Mouse (Mus musculus) adrenal gland, adult 18-20 months (tissue): ENCODE data around the gene Etfbkmt. TPM values are rescaled to one million over a fixed set of nuclear protein-coding genes. Genes with fewer than 3 reads are reported as not detected.
A peak's percentile ranks its signal among the peaks of the same experiment; 100 is the strongest.
"Not testable (repeated sequence)": the region's sequence is repeated elsewhere in the genome, so short reads cannot be mapped to it uniquely, and the experiment has no call there.

Experiments
- DNase-seq, 2 experiments: peaks; one replicate each; pipeline ENCODE4 v3.0.0; 2021 to 2022; ENCODE audit warnings: low spot score in 2 of 2
- long read RNA-seq, 2 experiments: library from polyadenylated mRNA; stranded (forward); transcript quantifications; one replicate each; pipeline ENCODE4 v2.0.0; 2021
- total RNA-seq, 2 experiments: library from RNA; stranded (reverse); gene quantifications; 1 replicate in 1 of 2; 2 replicates in 1 of 2; pipeline ENCODE4 v1.2.3; 2021

Etfbkmt gene
- 10 to 100 TPM; 12.5 to 13.5 TPM for total RNA-seq
- long read RNA-seq, experiment 1, partial matches to known transcripts: 0 of 3 reads
- long read RNA-seq, experiment 1, other reads (novel, unspliced or antisense): 0 of 3 reads
- long read RNA-seq, experiment 2, transcript Etfbkmt-201 (4 exons, 1,562 nt): major isoform, 6 of 14 reads
- long read RNA-seq, experiment 2, partial matches to known transcripts: 3 of 14 reads
- long read RNA-seq, experiment 2, other reads (novel, unspliced or antisense): 1 of 14 reads

- no peak for DNase-seq
Observed at GRCm38 (mm10) chr6:149139471-149139870, at the start of gene Etfbkmt. TSS of gene Etfbkmt (plus strand) at chr6:149139849.

DNA sequence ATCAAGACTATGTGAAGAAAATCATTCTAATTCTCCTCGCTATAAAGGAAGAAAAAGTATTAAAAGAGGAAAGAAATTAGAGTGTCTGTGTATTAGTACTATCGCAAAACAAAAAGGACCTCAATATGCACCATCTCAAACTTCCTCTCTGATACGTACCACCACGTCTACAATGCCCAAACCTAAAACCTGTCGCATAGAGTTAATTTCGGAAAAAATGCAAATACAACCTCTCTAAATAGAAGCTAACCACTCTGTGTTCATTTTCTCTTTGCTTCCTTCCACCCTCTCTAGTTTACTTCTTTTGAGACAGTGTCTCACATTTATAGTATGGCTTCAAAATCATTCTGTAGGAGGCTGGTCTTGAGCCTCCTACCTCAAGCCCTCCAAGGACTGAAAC, 47.2 kb upstream of the Etfbkmt start:
- DNase-seq: no peak

GRCm38 (mm10) chr6:149093465-149093864, 46.2 kb upstream of the Etfbkmt start:
- DNase-seq: no peak

DNA sequence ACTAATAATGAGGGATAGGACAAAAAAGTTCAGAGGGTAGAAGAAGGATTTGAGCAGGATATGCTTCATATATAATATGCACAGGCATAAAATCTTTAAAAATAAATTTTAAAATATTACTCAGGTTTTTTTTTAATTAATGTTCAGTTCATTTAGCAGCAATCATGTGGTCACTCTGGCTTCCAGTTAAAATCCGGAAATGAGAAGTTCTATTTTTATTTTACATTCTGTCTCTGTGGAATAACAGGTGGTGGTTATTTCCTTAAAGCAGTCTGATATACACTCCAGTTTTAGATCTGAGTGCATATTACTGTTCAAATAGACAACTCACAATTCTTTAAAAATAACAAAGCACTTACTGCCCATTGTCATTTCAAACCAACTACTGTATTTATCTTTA, 45.1 kb upstream of the Etfbkmt start:
- DNase-seq: no peak

- no peak for DNase-seq
Observed at GRCm38 (mm10) chr6:149095389-149095788, 44.3 kb upstream of the Etfbkmt start.

- no peak for DNase-seq
Observed at GRCm38 (mm10) chr6:149096233-149096632, 43.4 kb upstream of the Etfbkmt start.

GRCm38 (mm10) chr6:149097276-149097675, 42.4 kb upstream of the Etfbkmt start:
- DNase-seq: no peak

DNA sequence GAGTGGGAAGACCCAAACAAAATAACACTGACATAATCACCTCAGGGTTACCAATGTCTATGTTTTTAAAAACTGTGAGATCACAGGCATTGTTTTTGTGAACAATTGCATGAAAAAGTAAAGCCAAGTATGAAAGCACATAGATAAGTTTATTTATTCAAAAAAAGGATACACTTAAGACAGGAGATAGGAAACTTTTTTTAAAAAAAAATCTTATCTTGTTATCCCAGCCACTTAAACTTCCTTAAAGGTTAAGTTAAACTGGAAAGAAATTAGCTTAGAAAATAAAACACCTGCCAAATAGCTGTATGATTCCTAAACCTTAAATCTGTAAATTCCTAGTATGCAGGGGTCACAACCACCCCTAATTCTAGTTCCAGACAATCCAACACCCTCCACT, 40.7 kb upstream of the Etfbkmt start:
- no peak for DNase-seq

- peak; percentile 55 to 66 for DNase-seq
Observed at GRCm38 (mm10) chr6:149100174-149101075, 39.2 kb upstream of the Etfbkmt start.

DNA sequence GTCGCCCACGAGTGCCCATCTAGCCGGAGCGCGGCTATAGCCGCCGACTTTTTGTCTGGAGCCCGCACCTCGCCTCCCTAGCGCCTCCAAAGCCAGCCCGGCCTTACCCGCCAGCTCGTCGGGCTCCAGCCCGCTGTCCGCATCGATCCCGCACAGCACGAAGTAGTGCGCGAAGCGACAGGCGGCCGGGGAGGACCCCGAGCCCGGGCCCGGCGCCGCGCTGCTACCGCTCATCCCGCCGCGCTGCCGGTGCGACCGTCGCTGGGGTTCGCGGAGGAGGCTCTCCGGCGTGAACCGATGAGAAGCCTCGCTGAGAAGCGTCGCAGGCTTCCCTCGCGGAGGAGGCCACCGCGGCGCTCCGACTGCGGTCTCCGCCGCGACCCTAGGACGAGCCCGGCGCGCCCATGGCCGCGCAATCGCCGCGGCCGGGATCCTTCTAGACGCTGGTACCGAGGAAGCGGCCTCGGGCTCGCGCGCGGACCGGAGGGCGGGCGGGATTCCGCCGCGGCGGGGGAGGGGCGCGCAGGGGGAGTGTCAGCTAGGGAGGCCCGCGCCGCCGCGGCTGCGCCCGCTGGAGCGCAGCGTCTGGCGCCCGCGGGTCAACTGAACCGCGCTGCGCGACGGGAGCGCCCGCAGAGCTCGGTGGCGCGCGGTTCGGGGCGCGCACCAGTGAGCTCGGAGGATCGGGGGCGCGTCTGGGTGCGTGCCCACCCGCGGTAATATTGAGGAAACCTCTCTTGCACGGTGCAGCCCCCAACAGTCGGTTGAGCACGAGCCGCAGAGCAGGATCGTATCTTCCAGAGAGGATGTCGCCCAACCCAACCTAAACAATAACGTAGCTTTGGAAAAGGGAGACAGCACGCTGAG, 38.3 kb upstream of the Etfbkmt start, which contains the start of gene Dennd5b:
Gene Dennd5b, minus strand, starts transcription at position 605 of the 867 bp plus-strand sequence.
- peak; percentile 80 to 81 for DNase-seq

GRCm38 (mm10) chr6:149101943-149102243, 37.8 kb upstream of the Etfbkmt start:
- no peak for DNase-seq

DNA sequence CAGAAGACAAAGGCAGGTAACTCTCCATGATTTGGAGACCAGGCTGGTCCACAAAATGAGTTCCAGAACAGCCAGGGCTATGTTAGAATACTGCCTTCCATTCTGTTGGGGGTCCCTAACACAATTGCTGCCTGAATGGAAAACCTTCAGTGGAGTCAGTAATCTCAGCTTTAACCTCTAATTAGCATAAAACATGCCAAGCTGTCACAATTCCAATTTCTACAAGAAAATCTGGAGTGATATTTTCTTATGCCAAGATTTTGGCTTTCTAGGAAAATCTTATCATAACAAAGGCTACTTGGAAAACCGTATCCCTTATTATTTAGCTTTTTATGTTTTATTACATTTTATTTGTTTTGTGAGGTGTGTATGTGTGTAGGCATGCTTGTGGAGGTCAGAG, 36.2 kb upstream of the Etfbkmt start:
- no peak for DNase-seq

- no peak for DNase-seq
Observed at GRCm38 (mm10) chr6:149107615-149108014, 32.0 kb upstream of the Etfbkmt start.

GRCm38 (mm10) chr6:149108909-149109308, 30.7 kb upstream of the Etfbkmt start:
- DNase-seq: no peak

- no peak for DNase-seq
Observed at GRCm38 (mm10) chr6:149116992-149117391, 22.7 kb upstream of the Etfbkmt start.

- DNase-seq: no peak
Observed at GRCm38 (mm10) chr6:149118935-149119334, 20.7 kb upstream of the Etfbkmt start.

GRCm38 (mm10) chr6:149119853-149120252, 19.8 kb upstream of the Etfbkmt start:
- DNase-seq: peak in 1 of 2 experiments; percentile 61

GRCm38 (mm10) chr6:149123042-149123441, 16.6 kb upstream of the Etfbkmt start:
- DNase-seq: no peak

GRCm38 (mm10) chr6:149126675-149127074, 13.0 kb upstream of the Etfbkmt start:
- DNase-seq: peak; percentile 45 to 46

DNA sequence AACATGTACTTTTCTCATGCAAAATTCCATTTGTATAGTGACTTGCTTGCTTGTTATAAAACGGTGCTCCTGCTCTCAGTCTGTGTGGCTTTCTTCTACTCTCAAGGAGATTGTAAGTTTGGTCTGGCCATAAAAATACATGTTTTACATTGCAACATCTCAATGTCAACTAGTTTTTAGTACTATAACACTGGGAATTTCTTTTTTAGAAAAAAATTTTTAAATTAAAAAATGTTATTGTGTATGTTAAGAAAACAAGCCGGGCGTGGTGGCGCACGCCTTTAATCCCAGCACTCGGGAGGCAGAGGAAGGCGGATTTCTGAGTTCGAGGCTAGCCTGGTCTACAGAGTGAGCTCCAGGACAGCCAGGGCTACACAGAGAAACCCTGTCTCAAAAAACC, 9.8 kb upstream of the Etfbkmt start, which contains the start of gene Gm10203:
Gene Gm10203, plus strand, starts transcription at position 301 of the 400 bp plus-strand sequence.
- not testable (repeated sequence) for DNase-seq

- no peak for DNase-seq
Observed at GRCm38 (mm10) chr6:149131111-149131510, 8.5 kb upstream of the Etfbkmt start.
